ENCODE assay signal across 14 mouse cellular contexts in the genomic region with DNA sequence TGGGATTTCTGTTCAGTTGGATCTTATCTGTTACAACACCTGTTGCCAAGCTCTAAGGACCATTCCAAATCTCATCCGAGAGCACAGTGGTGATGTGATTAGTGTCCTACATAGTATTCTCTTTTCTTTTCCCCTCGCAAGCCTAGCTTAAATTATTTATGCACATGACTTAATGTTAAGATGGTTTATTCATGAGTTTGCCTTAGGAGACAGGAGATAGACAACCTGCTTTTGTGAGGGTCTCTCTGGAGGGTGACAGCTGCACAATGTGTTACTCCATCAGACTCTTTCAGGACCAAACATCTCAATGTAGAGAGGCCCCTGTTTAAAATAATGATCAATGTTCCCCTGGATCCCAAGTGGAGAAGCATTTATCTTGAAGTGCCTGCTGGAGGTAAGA. TPM values are rescaled to one million over a fixed set of nuclear protein-coding genes. Genes with fewer than 3 reads are reported as not detected.
"Had no signal": no experiment of that assay in that cellular context is flagged by ENCODE, and none has a peak within 500 bp of the region (broad histone marks: within the 10 kb centered on the region; RNA-seq: fewer than 3 reads in every experiment).

No protein-coding gene starts in this region.

- H3K27ac ChIP-seq: limb, embryonic 10.5 days; liver, embryonic 15.5 days; neural tube, embryonic 13.5 days; stomach, postnatal 0 days had no signal

- H3K4me1 ChIP-seq: limb, embryonic 10.5 days; liver, embryonic 15.5 days; neural tube, embryonic 13.5 days had no signal

- DNase-seq: kidney, adult 9 months; kidney, postnatal 10 days; lung, adult 2 months; lung, postnatal 36 days; thymus, postnatal 4 days had no signal

- ATAC-seq: inflammation-experienced regulatory T-cells, adult 6 months; intestine, postnatal 0 days; lung, postnatal 0 days had no signal

- H3K4me3 ChIP-seq: limb, embryonic 10.5 days; liver, embryonic 15.5 days; neural tube, embryonic 13.5 days had no signal

- H3K9me3 ChIP-seq: limb, embryonic 10.5 days; liver, embryonic 15.5 days; neural tube, embryonic 13.5 days had no signal

- H3K9ac ChIP-seq: liver, embryonic 15.5 days; neural tube, embryonic 13.5 days had no signal

- H3K36me3 ChIP-seq: limb, embryonic 10.5 days; liver, embryonic 15.5 days; neural tube, embryonic 13.5 days had no signal

- H3K27me3 ChIP-seq: liver, embryonic 15.5 days; neural tube, embryonic 13.5 days had no signal

- H3K4me2 ChIP-seq: liver, embryonic 11.5 days; liver, embryonic 15.5 days; neural tube, embryonic 13.5 days had no signal

RNA-seq across cellular contexts. Expression of a gene that starts 27.3 kb away (rescaled TPM):
- total RNA-seq: megakaryocyte progenitor cell, adult 5-6 weeks had no signal
- polyA plus RNA-seq: inflammation-experienced regulatory T-cells, adult 6 months had no signal

RNA-seq across cellular contexts. Expression of a gene that starts 33.2 kb away (rescaled TPM):
- total RNA-seq: megakaryocyte progenitor cell, adult 5-6 weeks had no signal
- polyA plus RNA-seq: inflammation-experienced regulatory T-cells, adult 6 months had no signal
